Mouse (Mus musculus) macrophage (primary cell): ENCODE data around the gene Lyrm7. TPM values are rescaled to one million over a fixed set of nuclear protein-coding genes. Genes with fewer than 3 reads are reported as not detected.

Source experiments
- H3K27ac ChIP-seq: fragments of 350-480 bp; formaldehyde crosslinking; 2 replicates; pipeline ENCODE4 v1.9.0; 2021
- H3K36me3 ChIP-seq: fragments of 350-480 bp; formaldehyde crosslinking; 2 replicates; pipeline ENCODE4 v1.9.0; 2021; ENCODE audit errors: inconsistent target
- H3K4me3 ChIP-seq: fragments of 350-480 bp; formaldehyde crosslinking; 2 replicates; pipeline ENCODE4 v1.9.0; 2021; ENCODE audit errors: inconsistent target
- H3K79me2 ChIP-seq: fragments of 350-480 bp; formaldehyde crosslinking; 2 replicates; pipeline ENCODE4 v1.9.0; 2021; ENCODE audit errors: inconsistent target
- WGBS: methylation state at CpG from one replicate; pipeline ENCODE4 v1.1.7; 2026; ENCODE audit warnings: inconsistent platforms; ENCODE audit not compliant: missing documents; 5-methylcytosine and 5-hydroxymethylcytosine counted together
- polyA plus RNA-seq: library from polyadenylated mRNA; stranded (reverse); fragments of 250-400 nt; gene quantifications from 3 replicates; pipeline ENCODE4 v1.2.4, GENCODE M21; 2018; ENCODE audit warnings: inconsistent platforms

Lyrm7 gene
- polyA plus RNA-seq, 1 experiment from 2014 or later = 3.3 TPM

DNA sequence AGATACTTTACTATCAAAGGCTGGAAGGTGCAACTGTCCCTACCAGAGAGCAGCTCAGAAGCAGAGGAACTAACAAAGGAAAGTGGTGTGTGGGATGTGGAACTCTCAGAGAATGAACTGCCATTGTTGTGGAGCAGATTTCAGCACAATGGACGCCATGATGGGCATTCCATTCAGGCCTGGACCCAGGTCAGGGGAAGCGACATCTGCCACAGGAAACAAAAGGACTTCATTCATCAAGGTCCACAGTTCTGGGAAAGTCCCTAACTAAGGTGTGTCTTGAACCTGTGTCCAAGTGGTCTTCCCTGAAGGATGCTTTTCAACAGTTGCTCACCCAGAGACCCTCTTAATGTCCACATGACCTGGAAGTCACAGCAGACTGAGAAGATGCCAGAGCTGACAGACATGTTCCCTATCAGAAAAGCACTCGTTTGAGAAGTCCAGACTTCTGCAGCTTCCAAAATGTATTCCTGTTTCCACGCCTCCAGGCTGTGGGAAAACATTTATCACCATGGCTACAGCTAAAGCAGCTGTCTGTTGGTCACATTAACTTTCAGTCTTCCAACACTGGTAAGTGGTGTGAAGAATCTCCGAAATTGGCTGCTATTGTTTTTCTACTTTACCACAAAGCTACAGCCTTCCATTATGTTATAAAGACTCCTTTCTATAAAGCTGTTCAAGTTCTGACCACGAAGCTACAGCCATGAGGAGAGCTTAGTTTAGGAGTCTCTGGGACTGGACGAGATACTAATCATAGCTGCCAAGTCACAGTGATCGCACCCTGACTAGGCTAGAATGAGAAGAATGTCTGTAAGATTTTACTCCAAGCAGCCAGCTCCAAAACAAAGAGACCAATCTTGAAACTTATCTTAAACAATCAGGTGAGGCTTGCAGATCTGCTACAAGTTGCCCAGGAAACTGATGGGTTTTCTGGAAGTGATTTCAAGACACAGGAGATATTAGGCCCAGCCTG is 15.0 kb downstream of the Lyrm7 start:
- 94% methylated on average over 8 of the region's 8 CpGs for WGBS
- Histone ChIP-seq H3K79me2 (no peaks in the 10 kb centered on the region), H3K36me3 (no peaks in the 10 kb centered on the region), H3K4me3 (no peak overlapping the region), H3K27ac (no peak overlapping the region)

DNA sequence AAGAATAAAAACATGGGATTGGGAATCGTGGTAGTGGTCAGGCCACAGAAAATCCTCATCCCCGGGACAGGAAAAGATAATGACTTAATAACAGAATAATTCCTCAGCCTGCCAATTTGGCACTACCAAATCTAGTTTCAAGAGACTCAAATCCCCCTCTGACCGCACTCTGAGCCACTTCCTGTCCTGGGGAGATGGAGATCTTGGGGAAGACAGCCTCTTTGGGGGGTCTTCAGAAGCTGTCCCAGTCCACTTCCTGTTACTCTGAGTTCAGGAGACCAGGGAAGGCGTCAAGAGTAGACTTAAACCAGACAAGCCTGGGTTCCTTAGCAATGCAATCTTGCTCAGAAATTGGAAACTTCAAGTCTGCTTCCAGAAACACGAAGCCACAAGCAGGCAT is 15.8 kb downstream of the Lyrm7 start:
- no peaks in the 10 kb centered on the region for H3K79me2 ChIP-seq
- H3K27ac ChIP-seq = no peak overlapping the region
- WGBS = 51% methylated on average over 5 of the region's 5 CpGs
- no peaks in the 10 kb centered on the region for H3K36me3 ChIP-seq
- H3K4me3 ChIP-seq = no peak overlapping the region

DNA sequence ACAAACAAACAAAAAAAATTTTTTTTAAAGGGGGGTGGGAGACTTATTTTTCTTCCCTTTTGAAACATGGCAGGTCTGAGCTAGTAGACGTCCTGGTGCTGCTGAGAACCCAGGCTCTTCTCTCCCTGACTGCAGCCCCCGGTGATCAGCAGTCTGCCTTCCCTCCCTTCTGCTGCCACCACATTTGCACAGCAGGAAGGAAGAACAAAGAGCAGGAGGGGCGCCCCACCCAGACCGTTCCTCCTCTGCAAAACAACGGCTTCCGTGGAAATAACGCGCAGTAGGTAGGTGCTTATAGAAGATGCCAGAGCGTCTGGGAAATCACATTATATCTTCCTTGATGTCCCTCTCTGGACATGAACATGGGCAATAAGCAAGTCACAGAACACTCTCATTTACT is 16.3 kb downstream of the Lyrm7 start:
- H3K27ac ChIP-seq = no peak overlapping the region
- WGBS = 24% methylated on average over 7 of the region's 9 CpGs

DNA sequence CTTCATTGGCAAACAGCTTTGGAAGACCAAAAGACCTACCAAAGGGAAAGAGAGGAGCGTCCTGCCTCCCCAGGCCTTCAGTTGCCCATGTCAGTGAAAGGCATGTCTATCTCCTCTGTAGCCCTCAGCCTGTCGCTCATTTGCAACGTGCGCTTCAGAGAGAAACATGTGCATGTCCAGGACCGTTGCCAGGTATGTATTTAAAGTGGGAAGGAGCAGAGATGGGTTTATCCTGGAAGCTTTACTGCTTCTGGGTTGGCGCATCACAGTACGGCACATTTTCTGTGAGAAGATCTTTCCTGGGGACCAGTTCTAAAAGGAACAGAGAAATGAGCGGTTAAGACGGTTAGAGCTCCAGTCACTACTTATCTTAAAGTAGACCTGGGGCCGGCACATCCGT is 19.8 kb downstream of the Lyrm7 start:
- no peak overlapping the region for H3K27ac ChIP-seq
- no peak overlapping the region for H3K4me3 ChIP-seq
- H3K36me3 ChIP-seq = no peaks in the 10 kb centered on the region
- H3K79me2 ChIP-seq = no peaks in the 10 kb centered on the region
- 95% methylated on average over 11 of the region's 11 CpGs for WGBS

More for the DNA sequence above, 16.3 kb downstream of the Lyrm7 start:
- Histone ChIP-seq H3K36me3 (no peaks in the 10 kb centered on the region), H3K4me3 (no peak overlapping the region), H3K79me2 (no peaks in the 10 kb centered on the region)

DNA sequence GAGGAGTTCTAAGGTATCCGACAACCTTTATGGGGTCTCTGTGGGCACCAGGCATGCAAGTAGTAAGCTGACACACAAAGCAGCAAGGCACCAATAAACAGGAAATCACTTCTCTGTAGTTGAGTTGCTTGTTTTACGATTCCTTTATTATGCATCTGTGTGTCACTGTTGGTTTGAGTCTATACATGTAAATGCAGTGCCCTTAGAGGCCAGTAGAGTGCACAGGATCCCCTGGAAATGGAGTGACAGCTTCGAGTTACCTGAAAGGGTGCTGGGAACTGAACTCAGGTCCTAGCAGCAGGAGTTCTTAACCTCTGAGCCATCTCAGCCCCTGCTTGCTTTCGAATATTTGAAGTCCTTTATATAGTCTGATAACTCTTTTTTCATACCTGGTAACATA is 21.0 kb downstream of the Lyrm7 start:
- no peaks in the 10 kb centered on the region for H3K79me2 ChIP-seq
- H3K27ac ChIP-seq = no peak overlapping the region
- H3K4me3 ChIP-seq = no peak overlapping the region
- no peaks in the 10 kb centered on the region for H3K36me3 ChIP-seq
- WGBS = 90% methylated on average over 4 of the region's 4 CpGs

DNA sequence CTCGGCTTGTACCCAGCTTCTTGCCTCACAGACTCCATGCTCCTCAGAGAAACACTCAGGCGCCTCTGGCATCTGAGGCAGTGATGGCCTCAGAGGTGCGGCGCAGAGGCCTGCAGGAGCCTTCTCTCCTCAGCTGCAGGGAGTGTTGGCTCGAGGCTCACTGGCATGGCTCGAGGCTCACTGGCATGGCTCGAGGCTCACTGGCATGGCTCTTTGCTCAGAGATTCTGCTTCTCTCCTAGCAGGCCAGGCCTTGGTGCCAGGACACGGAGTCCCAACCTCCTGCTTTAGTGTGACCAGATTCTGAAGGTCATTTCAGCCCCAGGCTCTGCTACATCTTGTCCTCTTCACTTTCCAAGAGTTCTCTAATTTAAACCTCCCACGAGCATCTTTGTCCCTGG is 24.6 kb downstream of the Lyrm7 start:
- WGBS = 90% methylated on average over 9 of the region's 9 CpGs
- Histone ChIP-seq H3K4me3 (no peak overlapping the region), H3K79me2 (no peaks in the 10 kb centered on the region), H3K36me3 (no peaks in the 10 kb centered on the region), H3K27ac (no peak overlapping the region)

DNA sequence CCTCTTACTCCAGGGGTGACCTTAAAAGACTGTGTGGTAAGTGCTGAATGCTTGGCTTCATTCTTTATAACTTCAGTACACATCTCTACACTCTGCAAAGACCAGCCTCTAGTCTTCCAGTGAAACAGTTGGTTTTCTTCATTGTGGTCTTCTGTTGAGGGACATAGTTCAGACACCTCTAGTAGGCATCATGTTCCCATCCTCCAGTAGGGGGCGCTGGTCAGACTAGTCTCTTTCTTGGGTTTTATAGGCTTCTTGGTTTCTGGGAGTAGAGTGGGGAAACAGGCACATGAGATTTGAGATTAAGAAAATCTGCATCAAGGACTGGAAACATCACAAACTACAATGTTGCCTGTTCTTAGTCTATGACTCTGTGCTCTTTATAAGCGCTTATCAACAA is 26.1 kb downstream of the Lyrm7 start:
- 82% methylated on average over 2 of the region's 2 CpGs for WGBS
- Histone ChIP-seq H3K79me2 (no peaks in the 10 kb centered on the region), H3K4me3 (no peak overlapping the region), H3K27ac (no peak overlapping the region), H3K36me3 (no peaks in the 10 kb centered on the region)

DNA sequence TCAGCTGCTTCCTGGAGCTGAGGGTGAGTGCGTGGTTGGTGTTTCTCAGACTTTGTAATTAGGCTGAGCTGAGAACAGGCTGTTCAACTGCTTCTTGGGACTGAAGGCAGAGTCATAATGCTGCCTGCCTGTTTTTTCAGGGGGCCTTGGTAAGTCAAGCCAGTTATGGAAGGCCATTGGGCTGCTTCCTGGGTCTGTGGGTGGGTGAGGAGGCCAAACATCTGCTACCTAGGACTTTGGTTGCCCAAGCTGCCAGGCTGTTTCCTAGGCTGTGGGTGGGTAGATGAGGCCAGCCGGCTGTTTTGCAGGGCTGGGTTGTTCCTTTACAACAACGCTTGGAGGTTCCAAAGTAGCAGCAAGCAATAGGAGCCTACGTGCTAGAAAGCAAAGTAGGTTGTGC is 26.9 kb downstream of the Lyrm7 start:
- 53% methylated on average over 4 of the region's 4 CpGs for WGBS
- Histone ChIP-seq H3K79me2 (no peaks in the 10 kb centered on the region), H3K36me3 (no peaks in the 10 kb centered on the region), H3K27ac (no peak overlapping the region), H3K4me3 (no peak overlapping the region)

DNA sequence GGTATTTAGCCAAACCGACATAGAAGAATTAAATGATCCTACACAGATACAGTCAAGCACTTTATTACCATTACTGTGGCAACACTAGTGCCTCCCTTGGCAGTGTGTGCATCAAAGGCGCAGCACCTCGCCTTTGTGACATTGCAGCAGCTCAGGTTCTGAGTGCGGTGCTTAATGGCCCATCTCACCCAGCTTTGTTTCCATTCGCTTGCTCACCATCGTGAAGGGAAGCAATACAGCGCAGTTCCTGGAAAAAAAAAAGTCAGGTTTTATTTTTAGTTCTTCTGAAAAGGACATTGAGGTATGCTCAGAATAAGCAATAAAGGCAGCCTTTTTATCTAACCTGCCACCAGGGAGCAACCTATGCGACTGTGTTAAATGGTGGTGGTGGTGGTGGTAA is 33.9 kb downstream of the Lyrm7 start:
- H3K4me3 ChIP-seq = no peak overlapping the region
- H3K36me3 ChIP-seq = no peaks in the 10 kb centered on the region
- no peaks in the 10 kb centered on the region for H3K79me2 ChIP-seq
- 86% methylated on average over 8 of the region's 8 CpGs for WGBS
- H3K27ac ChIP-seq = no peak overlapping the region

DNA sequence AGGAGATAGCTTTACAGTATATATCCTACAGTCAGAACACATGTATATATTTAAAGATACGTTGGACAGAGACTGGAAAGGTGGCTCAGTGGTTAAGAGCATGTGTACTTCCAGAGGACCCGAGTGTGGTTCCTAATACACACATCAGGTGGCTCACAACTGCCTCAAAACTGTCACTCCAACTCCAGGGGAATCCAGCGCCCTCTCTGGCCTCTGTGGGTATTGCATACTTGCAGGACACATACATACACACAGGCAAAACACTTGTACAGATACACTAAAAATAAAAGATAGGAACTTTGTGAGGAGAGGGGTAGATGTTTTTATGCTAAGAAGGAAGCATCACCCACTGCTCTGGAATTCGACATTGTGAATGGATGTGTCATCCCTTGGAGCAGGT is 34.9 kb downstream of the Lyrm7 start:
- H3K79me2 ChIP-seq = no peaks in the 10 kb centered on the region
- no peaks in the 10 kb centered on the region for H3K36me3 ChIP-seq

DNA sequence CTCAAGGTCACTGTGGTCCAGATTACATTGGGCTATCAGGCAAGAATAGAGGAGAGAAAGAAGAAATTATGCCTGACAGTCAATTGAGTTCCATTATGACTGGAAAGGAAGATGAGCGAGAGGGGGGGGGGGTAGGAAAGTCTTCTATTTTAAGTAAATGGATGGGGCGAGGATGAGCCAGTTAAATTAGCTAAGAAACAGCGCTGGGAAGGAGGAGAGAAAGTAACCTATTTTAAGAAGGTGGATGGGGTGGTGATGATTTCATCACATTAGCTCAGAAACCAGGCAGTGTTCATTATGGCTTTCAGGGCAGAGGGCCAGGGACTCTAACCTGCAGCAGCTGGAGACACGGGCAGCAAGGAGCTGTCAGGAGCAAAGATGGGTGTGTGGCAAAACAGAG is 37.2 kb downstream of the Lyrm7 start:
- Histone ChIP-seq H3K27ac (no peak overlapping the region), H3K36me3 (no peaks in the 10 kb centered on the region), H3K79me2 (no peaks in the 10 kb centered on the region), H3K4me3 (no peak overlapping the region)
- WGBS = 90% methylated on average over 4 of the region's 4 CpGs

More for the DNA sequence above, 34.9 kb downstream of the Lyrm7 start:
- 85% methylated on average over 4 of the region's 4 CpGs for WGBS
- Histone ChIP-seq H3K27ac (no peak overlapping the region), H3K4me3 (no peak overlapping the region)

DNA sequence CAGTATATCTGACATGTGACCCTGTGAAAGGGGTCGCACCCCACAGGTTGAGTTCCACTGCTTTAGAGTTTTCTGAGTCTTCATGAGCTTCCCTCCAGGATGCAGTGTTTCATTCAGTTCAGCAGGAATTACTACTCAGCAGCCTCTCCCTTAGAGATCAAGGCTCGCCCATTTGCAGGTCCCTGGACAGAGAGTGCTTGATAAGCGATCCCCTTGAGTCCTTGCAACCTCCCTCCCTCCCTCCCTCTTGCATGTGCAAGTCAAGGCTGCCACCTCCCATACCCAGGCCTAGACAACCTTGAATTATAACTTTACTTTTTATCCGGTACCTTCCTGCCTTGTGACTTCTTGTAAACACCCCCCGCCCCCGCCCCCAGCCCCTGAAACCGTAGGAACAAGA is 41.2 kb downstream of the Lyrm7 start:
- Histone ChIP-seq H3K4me3 (no peak overlapping the region), H3K79me2 (no peaks in the 10 kb centered on the region), H3K36me3 (no peaks in the 10 kb centered on the region), H3K27ac (no peak overlapping the region)
- WGBS = 93% methylated on average over 7 of the region's 7 CpGs

DNA sequence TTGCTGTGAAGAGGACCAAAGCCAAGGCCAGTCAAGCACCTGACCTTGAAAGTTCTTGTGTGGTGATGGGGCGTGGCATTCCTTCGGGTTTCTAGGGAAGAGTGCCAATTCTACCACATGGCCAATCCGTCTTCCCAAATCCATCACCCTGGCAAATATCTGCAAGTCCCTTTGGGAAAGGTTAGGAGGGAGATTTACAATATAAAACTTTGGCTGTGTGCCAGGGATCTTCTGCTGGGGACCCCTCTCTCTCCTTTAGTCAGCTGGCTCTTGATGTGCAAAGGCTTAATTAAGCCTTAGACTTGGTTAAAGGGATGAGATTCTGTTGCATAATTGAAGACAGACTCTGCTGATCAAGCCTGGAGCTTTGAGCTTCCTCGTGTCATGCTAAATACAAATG is 43.3 kb downstream of the Lyrm7 start:
- Histone ChIP-seq H3K79me2 (no peaks in the 10 kb centered on the region), H3K36me3 (no peaks in the 10 kb centered on the region), H3K4me3 (no peak overlapping the region), H3K27ac (no peak overlapping the region)
- 95% methylated on average over 4 of the region's 4 CpGs for WGBS

DNA sequence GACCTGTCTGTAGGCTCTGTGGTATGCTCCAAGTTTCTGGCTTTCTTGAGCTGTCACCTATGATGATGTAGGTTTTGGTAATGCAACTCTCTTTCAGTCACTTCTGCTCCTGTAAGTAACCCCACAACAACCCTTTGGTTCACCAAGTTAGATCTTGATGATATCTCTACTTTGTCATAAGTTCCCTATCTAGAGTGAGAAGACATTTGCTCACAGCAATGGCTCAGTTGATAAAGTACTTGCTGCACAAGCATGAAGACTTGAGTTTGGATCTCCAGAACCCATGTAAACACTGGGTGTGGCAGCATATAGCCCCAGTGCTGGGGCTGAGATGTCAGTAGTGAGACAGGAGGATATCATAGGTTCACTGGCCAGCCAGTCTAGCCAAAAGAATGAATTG is 45.1 kb downstream of the Lyrm7 start:
- H3K36me3 ChIP-seq = no peaks in the 10 kb centered on the region
- no peak overlapping the region for H3K4me3 ChIP-seq
- no peaks in the 10 kb centered on the region for H3K79me2 ChIP-seq
- no peak overlapping the region for H3K27ac ChIP-seq

DNA sequence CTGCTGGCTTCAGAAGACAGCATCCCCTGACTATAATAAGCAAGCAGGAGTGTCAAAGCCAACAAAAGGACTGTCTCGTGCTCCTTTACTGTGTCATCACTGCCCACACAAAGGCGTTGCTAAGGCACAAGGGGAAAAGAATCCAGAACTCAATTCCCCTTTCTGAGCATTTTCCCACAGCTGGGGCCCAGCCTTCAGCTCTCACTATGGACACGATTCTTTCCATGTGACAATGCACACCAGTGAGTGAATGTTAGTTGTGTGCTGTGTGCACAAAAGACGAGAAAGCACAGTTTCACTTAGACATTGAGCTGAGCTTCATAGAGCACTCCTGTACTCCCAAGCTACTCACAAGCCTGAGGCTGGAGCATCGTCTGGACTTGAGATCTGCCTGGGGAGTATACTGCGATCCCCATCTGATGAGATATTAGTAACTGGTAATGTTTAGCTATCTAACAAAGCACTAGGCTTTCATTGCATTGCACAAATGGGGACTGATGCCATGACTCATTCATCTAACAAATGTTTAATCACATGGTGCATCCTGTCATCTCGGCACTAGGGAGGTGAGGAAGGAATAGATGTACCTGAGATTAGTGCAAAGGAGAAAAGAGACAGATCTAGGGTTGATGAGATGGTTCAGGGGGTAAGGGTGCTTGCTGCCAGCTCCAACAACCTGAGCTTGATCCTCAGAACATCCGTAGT is 47.8 kb downstream of the Lyrm7 start:
- H3K27ac ChIP-seq = peak overlapping the region; percentile 63
- 63% methylated on average over 8 of the region's 8 CpGs for WGBS
- no peaks in the 10 kb centered on the region for H3K36me3 ChIP-seq
- H3K4me3 ChIP-seq = no peak overlapping the region
- no peaks in the 10 kb centered on the region for H3K79me2 ChIP-seq
